Mouse (Mus musculus): ENCODE measurements around the gene Dhrs2.

DNA sequence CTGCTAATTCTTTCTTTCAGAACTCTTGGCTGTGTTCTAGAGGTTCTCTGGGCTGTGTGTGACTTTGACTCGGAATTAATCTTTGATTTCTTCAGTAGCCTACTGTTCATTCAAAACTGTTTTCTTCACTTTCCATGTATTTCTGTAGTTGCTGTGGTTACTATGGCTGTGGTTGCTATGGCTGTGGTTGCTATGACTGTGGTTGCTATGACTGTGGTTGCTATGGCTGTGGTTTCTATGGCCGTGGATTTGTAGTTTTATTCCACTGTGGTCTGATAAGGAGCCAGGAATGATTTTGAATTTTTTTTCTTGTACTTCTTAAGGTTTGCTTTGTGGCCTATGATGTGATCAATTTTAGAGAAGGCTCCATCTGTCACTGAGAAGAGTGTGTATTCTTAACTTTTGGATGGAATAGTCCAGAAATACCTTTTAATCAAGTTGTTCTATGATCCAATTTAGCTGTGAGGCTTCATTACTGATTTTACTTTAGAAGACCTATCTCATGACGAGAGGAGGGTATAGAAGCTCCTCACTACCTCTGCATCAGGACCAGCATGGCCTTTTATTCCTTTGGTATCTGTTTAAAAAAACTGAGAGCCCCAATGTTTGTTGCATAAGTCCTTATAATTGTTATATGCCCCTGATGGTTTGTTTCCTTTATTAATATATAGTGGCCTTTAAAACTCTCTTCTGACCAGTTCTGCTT, 16.6 kb upstream of the Dhrs2 start:
- TF ChIP-seq CTCF (IDR thresholded peaks at IDR 0.05) (no peak), EP300 (IDR thresholded peaks at IDR 0.05) (no peak)
